Mouse (Mus musculus) left cerebral cortex, postnatal 10 days (tissue): ENCODE measurements around the gene Usp31. TPM values are rescaled to one million over a fixed set of nuclear protein-coding genes. Genes with fewer than 3 reads are reported as not detected.

ENCODE experiments used
- DNase-seq, 2 experiments: peaks; one replicate each; pipeline ENCODE4 v3.0.0; 2021 to 2022; ENCODE audit warnings: low spot score in 2 of 2, mixed read lengths in 1 of 2; ENCODE audit errors: extremely low spot score in 1 of 2
- intact Hi-C: fragments of 180-260 bp; cut with DNase I; formaldehyde crosslinking; loops from one replicate; pipeline ENCODE4 v1.15.1; 2025
- total RNA-seq, 2 experiments: library from RNA; stranded (reverse); gene quantifications; 2 replicates each; pipeline ENCODE4 v1.2.3; 2021

Gene Usp31
- total RNA-seq, 2 experiments from 2014 or later, result 45.5 to 48.1 TPM

DNA sequence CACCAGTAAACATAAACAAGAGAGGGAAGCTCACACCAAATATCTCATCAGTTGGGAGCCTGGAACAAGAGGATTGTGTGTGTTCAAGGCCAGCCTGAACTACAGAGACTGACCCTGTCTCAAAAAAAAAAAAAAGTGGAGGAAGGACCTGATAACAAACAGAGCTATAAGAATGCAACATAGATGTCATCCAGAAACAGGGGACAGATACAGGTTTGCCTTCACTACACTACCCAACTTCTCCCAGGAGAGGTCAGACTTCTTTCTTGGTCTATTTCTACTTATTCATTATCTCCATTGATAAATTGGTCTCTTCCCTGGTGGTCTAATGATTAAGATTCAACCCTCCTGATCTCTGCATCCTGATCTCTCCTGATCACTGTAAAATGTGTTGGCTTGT lies 25.9 kb downstream of the Usp31 start:
- intact Hi-C loops, result no loop called here
- DNase-seq, result no peak

DNA sequence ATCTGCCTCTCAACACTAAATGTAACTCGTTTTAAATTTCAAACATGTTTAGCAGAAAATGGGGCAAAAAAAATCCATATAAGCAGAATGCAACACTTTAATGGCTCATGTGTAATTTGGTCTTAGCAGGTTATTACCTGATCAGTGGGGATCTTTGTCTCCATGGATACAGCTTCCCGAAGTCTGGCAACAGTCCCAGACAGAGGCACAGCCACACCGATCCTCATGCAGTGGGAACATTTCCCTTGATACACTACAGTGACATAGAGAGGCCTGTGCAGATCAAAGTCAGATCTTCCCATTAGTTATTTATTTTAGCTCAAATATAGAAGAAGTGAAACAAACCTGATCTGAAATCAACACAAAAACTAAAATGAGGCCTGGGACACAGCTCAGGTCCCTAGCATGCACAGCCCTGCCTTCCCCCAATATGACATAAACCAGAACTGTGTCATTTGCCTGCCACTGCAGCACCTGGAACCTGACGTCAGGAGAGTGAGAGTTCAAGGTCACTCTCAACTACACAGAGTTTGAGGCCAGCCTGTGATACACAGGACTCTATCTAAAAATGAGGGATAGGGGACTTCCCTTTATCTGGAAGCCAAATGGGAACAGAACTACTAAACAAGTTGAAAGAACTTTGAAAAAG lies 29.8 kb downstream of the Usp31 start:
- intact Hi-C loops, result no loop called here
- DNase-seq, result peak in 1 of 2 experiments; percentile 24

GRCm38 (mm10) chr7:121660705-121661104 lies 46.3 kb downstream of the Usp31 start:
- intact Hi-C loops, result no loop called here
- no peak for DNase-seq

GRCm38 (mm10) chr7:121658866-121659265 lies 48.2 kb downstream of the Usp31 start:
- intact Hi-C loops, result no loop called here
- DNase-seq, result no peak

DNA sequence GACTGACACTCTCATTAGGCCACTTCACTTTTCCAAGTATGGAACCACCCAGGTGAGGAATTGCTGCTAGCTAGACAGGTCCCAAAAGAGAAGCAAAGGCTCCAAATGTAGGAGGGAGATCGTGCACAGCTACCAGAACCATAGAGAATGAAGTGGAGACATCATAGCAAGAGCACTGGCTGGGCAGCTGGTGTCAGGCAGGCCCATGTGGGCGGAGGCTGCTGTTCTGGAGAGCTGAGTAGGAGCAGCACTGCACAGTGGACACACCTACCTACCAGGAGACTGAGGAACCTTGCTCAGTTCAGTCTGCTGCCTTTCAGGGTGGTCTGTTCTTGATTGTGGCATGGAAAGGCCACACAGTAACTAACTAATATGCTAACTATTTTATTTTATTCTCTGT lies 52.4 kb downstream of the Usp31 start:
- intact Hi-C loops, result no loop called here
- no peak for DNase-seq

GRCm38 (mm10) chr7:121652629-121653028 lies 54.4 kb downstream of the Usp31 start:
- intact Hi-C loops, result no loop called here
- DNase-seq, result no peak

DNA sequence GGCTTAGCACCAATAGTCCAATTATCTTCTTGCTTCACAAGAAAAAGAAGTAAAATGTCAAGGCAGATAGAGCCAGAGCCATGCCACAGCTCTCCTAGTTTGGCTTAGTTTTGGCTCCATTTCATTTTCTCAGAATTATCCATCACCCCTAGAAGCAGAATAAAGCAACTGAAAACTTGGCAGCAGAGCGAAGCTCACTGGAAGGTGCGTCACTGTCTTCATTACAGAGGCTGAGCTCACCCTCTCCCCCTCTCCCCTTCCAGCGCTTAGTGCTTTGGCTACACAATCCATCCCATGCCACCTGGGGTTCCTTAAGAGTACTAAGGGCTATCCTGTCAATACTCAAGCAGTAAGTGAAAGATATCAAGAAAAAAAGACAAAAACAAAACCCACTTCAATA lies 56.3 kb downstream of the Usp31 start:
- no peak for DNase-seq
- intact Hi-C loops, result no loop called here

GRCm38 (mm10) chr7:121640998-121641762 lies 65.9 kb downstream of the Usp31 start:
- intact Hi-C loops, result loop anchor here (5.0 to 10.0 kb wide), 3 partner anchors 154 to 476 kb away; partner anchors contain the start of gene Hs3st2
- DNase-seq, result peak in 1 of 2 experiments; percentile 59

DNA sequence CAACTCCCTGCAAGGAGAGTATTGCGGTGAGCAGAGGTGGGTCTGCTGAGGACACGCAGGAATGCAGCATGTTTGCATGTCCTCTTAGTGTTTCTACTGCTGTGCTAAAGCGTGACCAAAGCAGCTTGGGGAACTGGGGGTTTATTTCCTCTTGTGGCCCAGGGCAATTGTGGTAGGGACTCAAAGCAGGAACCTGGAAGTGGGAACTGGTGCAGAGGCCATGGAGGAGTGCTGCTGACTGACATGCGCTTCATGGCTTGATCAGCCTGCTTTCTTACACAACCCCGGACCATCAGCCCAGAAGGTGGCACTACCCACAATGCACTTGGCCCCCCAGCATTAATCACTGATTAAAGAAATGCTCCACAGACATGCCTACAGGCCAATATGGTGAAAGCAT lies 70.3 kb downstream of the Usp31 start:
- intact Hi-C loops, result no loop called here
- DNase-seq, result no peak

GRCm38 (mm10) chr7:121634236-121634635 lies 72.8 kb downstream of the Usp31 start:
- no peak for DNase-seq
- intact Hi-C loops, result no loop called here

GRCm38 (mm10) chr7:121622835-121623420 lies 84.1 kb downstream of the Usp31 start:
- DNase-seq, result no peak
- intact Hi-C loops, result no loop called here

DNA sequence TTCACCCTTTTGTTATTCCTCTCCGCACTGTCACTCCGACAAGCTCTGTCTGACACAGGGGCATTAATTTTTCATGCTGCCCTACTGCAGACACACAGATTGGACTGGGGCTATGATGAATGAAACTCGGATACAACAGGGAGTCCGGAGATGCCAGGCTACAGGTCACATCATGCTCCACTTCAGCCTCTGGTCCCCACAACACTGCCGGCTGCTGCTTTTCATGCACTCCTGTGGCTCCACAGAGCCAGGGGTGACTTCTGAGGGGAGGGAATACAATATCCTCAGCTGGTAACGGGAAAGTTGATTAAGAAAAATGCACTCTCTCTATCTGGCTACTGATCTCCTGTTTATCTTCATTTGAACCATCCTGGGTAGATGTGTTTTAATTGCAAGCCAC lies 84.6 kb downstream of the Usp31 start:
- DNase-seq, result no peak
- intact Hi-C loops, result no loop called here

DNA sequence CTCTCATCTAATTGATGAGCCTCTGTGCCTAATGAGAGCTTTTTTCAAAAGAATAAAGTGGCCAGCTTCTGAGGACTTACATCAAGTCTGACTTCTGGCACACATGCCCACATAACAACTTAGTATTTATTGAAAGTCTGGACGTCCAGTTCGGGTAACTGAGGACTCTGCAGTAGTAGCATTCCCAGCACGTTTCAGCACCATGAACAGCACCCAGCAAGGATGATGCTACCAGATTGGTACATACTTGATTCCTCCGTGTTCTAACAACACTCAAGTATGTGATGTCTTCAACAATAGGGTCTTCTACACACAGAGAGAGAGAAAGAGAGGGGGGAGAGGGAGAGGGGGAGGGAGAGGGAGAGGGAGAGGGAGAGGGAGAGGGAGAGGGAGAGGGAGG lies 105.4 kb downstream of the Usp31 start:
- intact Hi-C loops, result no loop called here
- DNase-seq, result no peak

DNA sequence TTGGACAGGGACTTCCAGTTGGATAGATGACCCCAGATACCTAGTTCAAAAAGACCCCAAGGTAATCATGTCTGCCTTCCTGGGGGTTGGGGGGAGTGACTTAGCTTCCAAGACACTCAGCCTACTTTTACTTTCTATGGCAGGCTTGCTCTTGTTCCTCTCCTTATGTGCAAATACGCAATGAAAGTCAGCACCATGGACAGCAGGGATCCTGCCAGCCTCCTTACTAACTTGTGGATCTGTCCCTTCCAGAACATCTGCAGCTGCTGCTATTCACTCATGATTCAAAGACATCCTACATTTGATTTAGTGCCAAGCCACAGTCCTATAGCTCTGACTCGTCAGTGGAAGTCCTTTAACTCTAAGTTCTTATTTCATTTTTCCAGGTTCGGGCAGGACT lies 110.7 kb downstream of the Usp31 start:
- intact Hi-C loops, result no loop called here
- DNase-seq, result no peak

GRCm38 (mm10) chr7:121595496-121595895 lies 111.6 kb downstream of the Usp31 start:
- DNase-seq, result no peak
- intact Hi-C loops, result no loop called here

DNA sequence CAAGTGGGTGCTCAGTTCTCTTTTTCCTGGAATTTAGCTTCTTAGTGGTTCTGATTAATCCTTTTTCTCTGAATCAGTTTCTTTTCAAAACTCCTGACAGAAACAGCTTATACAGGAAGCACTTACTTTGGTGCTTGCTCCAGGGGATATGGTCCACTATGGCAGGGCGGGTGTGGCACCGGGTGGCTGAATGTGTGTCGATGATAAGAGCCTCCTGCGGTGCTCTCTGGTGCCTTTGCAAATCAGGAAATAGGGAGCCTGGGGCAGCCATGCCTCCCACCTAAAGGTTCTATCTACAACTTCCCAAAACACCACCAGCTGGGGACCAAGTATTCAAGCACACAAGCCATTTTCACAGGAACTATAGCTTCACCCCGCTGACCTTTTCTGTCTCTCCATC lies 112.0 kb downstream of the Usp31 start:
- intact Hi-C loops, result no loop called here
- DNase-seq, result no peak

GRCm38 (mm10) chr7:121594623-121595022 lies 112.4 kb downstream of the Usp31 start:
- intact Hi-C loops, result no loop called here

More at GRCm38 (mm10) chr7:121594623-121595022, 112.4 kb downstream of the Usp31 start:
- DNase-seq, result no peak
